Mouse (Mus musculus): ENCODE measurements around the gene Thop1. TPM values are rescaled to one million over a fixed set of nuclear protein-coding genes. Genes with fewer than 3 reads are reported as not detected.

The Thop1 gene
- polyA plus RNA-seq, 2 experiments = 15.0 to 21.7 TPM

- H3K9me3 ChIP-seq (ENCODE audit: control insufficient read depth, low read length) = no peaks in the 10 kb centered on the region
- H3K27ac ChIP-seq = peak overlapping the region; percentile 95
- H3K4me3 ChIP-seq (ENCODE audit: insufficient read depth in 1 of 2, low read depth in 2 of 2, low read length in 2 of 2) = peak overlapping the region; percentile 83 to 88
- H3K4me2 ChIP-seq (ENCODE audit: low read depth) = peak overlapping the region; percentile 79
- H3K36me3 ChIP-seq (replicated peaks; ENCODE audit: control insufficient read depth, insufficient read depth, low read depth) = peaks cover 31% of the 10 kb centered on the region
- WGBS (ENCODE audit: insufficient replicate concordance) = under 1% methylated on average over 35 of the region's 35 CpGs
- DNase-seq (ENCODE audit: low read depth in 3 of 3, low spot score in 3 of 3) = peak; percentile 82 to 85 (median 84)
- H3K27me3 ChIP-seq (ENCODE audit: control insufficient read depth, insufficient read depth, low read length) = no peaks in the 10 kb centered on the region
- ATAC-seq (ENCODE audit: insufficient read depth) = peak; percentile 85
- H3K4me1 ChIP-seq (replicated peaks; ENCODE audit: control insufficient read depth in 2 of 2, insufficient read depth in 2 of 2, low read length in 1 of 2) = peaks cover 21 to 29% of the 10 kb centered on the region in 2 experiments
- peak overlapping the region; percentile 86 for H3K9ac ChIP-seq (replicated peaks)
- TF ChIP-seq EP300 (IDR thresholded peaks at IDR 0.05; ENCODE audit: low read depth) (peak; percentile 30; the same call in 1 of the 2 replicates), CTCF (IDR thresholded peaks at IDR 0.05; ENCODE audit: low read depth) (peak; percentile 56)
Observed at GRCm38 (mm10) chr10:81106113-81106721, 36.4 kb downstream of the Thop1 start.

GRCm38 (mm10) chr10:81112946-81113345, 43.1 kb downstream of the Thop1 start:
- WGBS (ENCODE audit: insufficient replicate concordance) = 84% methylated on average over 6 of the region's 6 CpGs
- ATAC-seq (ENCODE audit: insufficient read depth) (no peak), DNase-seq (ENCODE audit: low read depth in 3 of 3, low spot score in 3 of 3) (no peak)
- Histone ChIP-seq H3K4me3 (ENCODE audit: insufficient read depth in 1 of 2, low read depth in 2 of 2, low read length in 2 of 2) (no peak overlapping the region), H3K9ac (replicated peaks) (no peak overlapping the region), H3K4me2 (ENCODE audit: low read depth) (no peak overlapping the region), H3K36me3 (replicated peaks; ENCODE audit: control insufficient read depth, insufficient read depth, low read depth) (peaks cover 57% of the 10 kb centered on the region), H3K27ac (no peak overlapping the region), H3K4me1 (replicated peaks; ENCODE audit: control insufficient read depth in 2 of 2, insufficient read depth in 2 of 2, low read length in 1 of 2) (peaks cover 7 to 11% of the 10 kb centered on the region in 2 experiments), H3K9me3 (ENCODE audit: control insufficient read depth, low read length) (no peaks in the 10 kb centered on the region), H3K27me3 (ENCODE audit: control insufficient read depth, insufficient read depth, low read length) (no peaks in the 10 kb centered on the region)
- TF ChIP-seq CTCF (IDR thresholded peaks at IDR 0.05; ENCODE audit: low read depth) (no peak), EP300 (IDR thresholded peaks at IDR 0.05; ENCODE audit: low read depth) (no peak)

GRCm38 (mm10) chr10:81119625-81120024, 49.8 kb downstream of the Thop1 start:
- no peak for ATAC-seq (ENCODE audit: insufficient read depth)
- Histone ChIP-seq H3K4me1 (replicated peaks; ENCODE audit: control insufficient read depth in 2 of 2, insufficient read depth in 2 of 2, low read length in 1 of 2) (peaks cover 2 to 6% of the 10 kb centered on the region in 2 experiments; a peak in 3 of 4 replicates), H3K9ac (replicated peaks) (no peak overlapping the region), H3K27ac (no peak overlapping the region), H3K4me3 (ENCODE audit: insufficient read depth in 1 of 2, low read depth in 2 of 2, low read length in 2 of 2) (no peak overlapping the region), H3K27me3 (ENCODE audit: control insufficient read depth, insufficient read depth, low read length) (no peaks in the 10 kb centered on the region), H3K36me3 (replicated peaks; ENCODE audit: control insufficient read depth, insufficient read depth, low read depth) (peaks cover 65% of the 10 kb centered on the region), H3K9me3 (ENCODE audit: control insufficient read depth, low read length) (no peaks in the 10 kb centered on the region), H3K4me2 (ENCODE audit: low read depth) (no peak overlapping the region)
- no peak for DNase-seq (ENCODE audit: low read depth in 3 of 3, low spot score in 3 of 3)
- TF ChIP-seq CTCF (IDR thresholded peaks at IDR 0.05; ENCODE audit: low read depth) = no peak
- TF ChIP-seq EP300 (IDR thresholded peaks at IDR 0.05; ENCODE audit: low read depth) = no peak
- WGBS (ENCODE audit: insufficient replicate concordance) = 90% methylated on average over 10 of the region's 10 CpGs

GRCm38 (mm10) chr10:81120650-81121049, 50.8 kb downstream of the Thop1 start:
- Histone ChIP-seq H3K9ac (replicated peaks) (no peak overlapping the region), H3K36me3 (replicated peaks; ENCODE audit: control insufficient read depth, insufficient read depth, low read depth) (peaks cover 56% of the 10 kb centered on the region), H3K27ac (no peak overlapping the region), H3K4me3 (ENCODE audit: insufficient read depth in 1 of 2, low read depth in 2 of 2, low read length in 2 of 2) (no peak overlapping the region), H3K4me2 (ENCODE audit: low read depth) (no peak overlapping the region), H3K4me1 (replicated peaks; ENCODE audit: control insufficient read depth in 2 of 2, insufficient read depth in 2 of 2, low read length in 1 of 2) (peaks cover 2 to 6% of the 10 kb centered on the region in 2 experiments; a peak in 3 of 4 replicates), H3K27me3 (ENCODE audit: control insufficient read depth, insufficient read depth, low read length) (no peaks in the 10 kb centered on the region), H3K9me3 (ENCODE audit: control insufficient read depth, low read length) (no peaks in the 10 kb centered on the region)
- TF ChIP-seq CTCF (IDR thresholded peaks at IDR 0.05; ENCODE audit: low read depth) (no peak), EP300 (IDR thresholded peaks at IDR 0.05; ENCODE audit: low read depth) (no peak)
- DNase-seq (ENCODE audit: low read depth in 3 of 3, low spot score in 3 of 3) (no peak), ATAC-seq (ENCODE audit: insufficient read depth) (no peak)
- 86% methylated on average over 7 of the region's 7 CpGs for WGBS (ENCODE audit: insufficient replicate concordance)

GRCm38 (mm10) chr10:81122889-81123288, 53.1 kb downstream of the Thop1 start:
- 52% methylated on average over 2 of the region's 2 CpGs for WGBS (ENCODE audit: insufficient replicate concordance)
- H3K9ac ChIP-seq (replicated peaks) = no peak overlapping the region
- no peak overlapping the region for H3K27ac ChIP-seq
- H3K4me1 ChIP-seq (replicated peaks; ENCODE audit: control insufficient read depth in 2 of 2, insufficient read depth in 2 of 2, low read length in 1 of 2) = peaks cover 2 to 6% of the 10 kb centered on the region in 2 experiments; a peak in 3 of 4 replicates
- no peaks in the 10 kb centered on the region for H3K9me3 ChIP-seq (ENCODE audit: control insufficient read depth, low read length)
- DNase-seq (ENCODE audit: low read depth in 3 of 3, low spot score in 3 of 3) (no peak), ATAC-seq (ENCODE audit: insufficient read depth) (peak; percentile 38; the same call in 1 of the 2 replicates)
- peaks cover 45% of the 10 kb centered on the region for H3K36me3 ChIP-seq (replicated peaks; ENCODE audit: control insufficient read depth, insufficient read depth, low read depth)
- H3K4me3 ChIP-seq (ENCODE audit: insufficient read depth in 1 of 2, low read depth in 2 of 2, low read length in 2 of 2) = no peak overlapping the region
- H3K27me3 ChIP-seq (ENCODE audit: control insufficient read depth, insufficient read depth, low read length) = no peaks in the 10 kb centered on the region
- H3K4me2 ChIP-seq (ENCODE audit: low read depth) = no peak overlapping the region
- TF ChIP-seq CTCF (IDR thresholded peaks at IDR 0.05; ENCODE audit: low read depth) (no peak), EP300 (IDR thresholded peaks at IDR 0.05; ENCODE audit: low read depth) (no peak)
